Mouse (Mus musculus): ENCODE data around the gene Eme2. TPM values are rescaled to one million over a fixed set of nuclear protein-coding genes. Genes with fewer than 3 reads are reported as not detected.

The Eme2 gene
- total RNA-seq, 1 experiment from 2014 or later, result 36.7 TPM

- DNase-seq, result no peak
Observed at GRCm38 (mm10) chr17:24896993-24897269, 2.0 kb upstream of the Eme2 start.

DNA sequence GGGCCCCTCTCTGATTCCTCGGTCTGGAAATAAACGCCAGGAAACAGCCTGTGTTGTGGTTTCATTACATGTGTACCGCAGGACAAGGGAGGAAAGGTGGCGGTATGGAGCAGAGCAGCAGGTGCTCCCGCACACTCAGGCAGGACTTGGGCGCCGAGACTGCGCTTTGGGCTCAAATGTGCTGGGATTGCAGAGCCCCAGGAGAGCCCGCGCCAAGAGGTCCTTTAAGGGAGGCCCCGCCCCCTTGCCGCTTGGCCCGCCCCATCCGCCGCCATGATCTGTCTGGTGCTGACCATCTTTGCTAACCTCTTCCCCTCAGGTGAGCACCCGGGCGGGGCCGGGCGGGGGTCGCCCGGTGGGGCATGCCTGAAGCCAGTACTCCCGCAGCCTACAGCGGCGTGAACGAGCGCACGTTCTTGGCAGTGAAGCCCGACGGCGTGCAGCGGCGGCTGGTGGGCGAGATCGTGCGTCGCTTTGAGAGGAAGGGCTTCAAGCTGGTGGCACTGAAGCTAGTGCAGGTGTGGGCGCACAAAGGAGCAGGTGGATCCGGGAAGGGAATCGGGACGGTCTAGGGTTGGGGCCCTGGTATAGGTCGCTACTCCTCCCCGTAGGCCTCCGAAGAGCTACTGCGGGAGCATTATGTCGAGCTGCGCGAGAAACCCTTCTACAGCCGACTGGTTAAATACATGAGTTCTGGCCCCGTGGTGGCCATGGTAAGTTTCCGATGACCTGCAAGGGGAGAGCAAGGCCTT is 1.5 kb upstream of the Eme2 start, which contains the start of gene Nme3:
TSS of gene Nme3 (plus strand) at position 260 of the 752 bp plus-strand sequence.
- DNase-seq, result peak; percentile 91

DNA sequence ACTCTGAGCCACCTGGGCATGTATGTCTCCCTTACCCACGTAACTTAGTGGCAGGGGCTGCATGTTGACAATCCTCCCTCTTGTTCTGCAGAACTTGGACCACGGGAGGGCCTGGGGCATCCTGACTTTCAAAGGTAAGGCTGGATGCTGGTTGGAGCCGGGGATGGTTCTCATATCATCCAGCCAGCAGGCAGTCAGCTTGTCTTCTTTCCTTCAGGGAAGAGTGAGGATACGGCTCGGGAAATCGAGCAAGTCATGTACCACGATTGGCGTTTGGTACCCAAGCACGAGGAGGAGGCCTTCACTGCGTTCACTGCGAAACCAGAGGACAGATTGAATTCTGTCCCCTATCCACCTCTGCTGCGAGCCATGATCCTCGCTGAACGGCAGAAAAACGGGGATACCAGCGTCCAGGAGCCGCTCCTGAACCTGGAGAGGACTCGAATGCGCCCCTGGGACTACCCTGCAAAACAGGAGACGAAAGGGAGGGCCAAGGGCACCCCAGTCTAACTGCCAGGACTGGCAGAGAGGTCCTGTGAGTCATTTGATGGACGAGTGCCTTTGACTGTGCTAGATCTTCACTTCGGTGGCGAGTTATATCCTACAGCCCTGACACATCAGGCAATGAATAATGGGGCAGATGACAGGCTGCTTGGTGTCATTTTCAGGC is 819 bp upstream of the Eme2 start:
- DNase-seq, result peak; percentile 82

DNA sequence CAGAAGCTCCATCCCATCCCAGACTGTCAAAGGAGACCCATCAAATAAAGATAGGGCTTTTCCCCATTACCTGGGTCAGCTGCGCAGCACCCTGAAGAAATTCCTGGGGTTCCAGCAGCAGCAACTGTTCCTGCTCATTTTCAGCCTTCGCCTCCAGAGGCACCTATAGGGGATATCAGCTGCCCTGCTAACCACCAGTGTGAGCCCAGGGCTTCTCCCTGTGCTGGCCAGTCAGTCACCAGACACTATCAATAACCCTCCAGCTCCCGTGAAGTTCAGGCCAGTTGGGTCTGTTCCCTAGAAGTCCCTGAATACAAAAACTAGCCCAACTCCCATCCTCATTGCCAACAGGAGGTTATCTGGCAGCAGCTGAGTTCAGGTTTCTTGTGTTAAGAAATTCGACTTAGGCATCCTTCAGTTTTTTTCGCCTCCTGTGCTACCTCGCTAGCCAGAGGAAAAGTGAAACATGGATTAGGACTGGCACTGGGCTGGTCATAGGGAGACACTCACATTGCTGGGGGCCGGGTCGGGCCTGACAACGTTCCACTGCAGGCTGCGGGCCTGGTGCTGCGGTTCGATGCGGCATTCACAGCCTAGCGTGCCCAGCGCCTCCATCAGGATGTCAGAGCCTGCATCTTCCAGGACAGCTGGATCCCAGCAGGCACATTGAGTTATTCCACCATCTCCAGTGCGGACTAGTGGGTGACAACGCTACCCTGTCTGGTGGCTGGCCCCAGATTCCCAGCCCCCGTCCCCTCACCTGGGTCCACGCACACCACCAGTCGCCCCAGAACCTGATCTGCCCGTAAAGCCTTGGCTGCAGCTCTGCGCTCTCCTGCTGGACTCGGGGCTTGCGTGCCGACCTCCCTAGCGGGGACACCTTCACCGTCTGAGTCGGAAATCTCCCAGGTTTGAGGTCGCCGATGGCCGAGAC is 559 bp downstream of the Eme2 start:
- DNase-seq, result peak; percentile 57

- DNase-seq, result no peak
Observed at GRCm38 (mm10) chr17:24893276-24893675, 1.6 kb downstream of the Eme2 start.

- DNase-seq, result no peak
Observed at GRCm38 (mm10) chr17:24892785-24893184, 2.1 kb downstream of the Eme2 start.

GRCm38 (mm10) chr17:24891321-24891720 is 3.6 kb downstream of the Eme2 start:
- DNase-seq, result peak; percentile 15

DNA sequence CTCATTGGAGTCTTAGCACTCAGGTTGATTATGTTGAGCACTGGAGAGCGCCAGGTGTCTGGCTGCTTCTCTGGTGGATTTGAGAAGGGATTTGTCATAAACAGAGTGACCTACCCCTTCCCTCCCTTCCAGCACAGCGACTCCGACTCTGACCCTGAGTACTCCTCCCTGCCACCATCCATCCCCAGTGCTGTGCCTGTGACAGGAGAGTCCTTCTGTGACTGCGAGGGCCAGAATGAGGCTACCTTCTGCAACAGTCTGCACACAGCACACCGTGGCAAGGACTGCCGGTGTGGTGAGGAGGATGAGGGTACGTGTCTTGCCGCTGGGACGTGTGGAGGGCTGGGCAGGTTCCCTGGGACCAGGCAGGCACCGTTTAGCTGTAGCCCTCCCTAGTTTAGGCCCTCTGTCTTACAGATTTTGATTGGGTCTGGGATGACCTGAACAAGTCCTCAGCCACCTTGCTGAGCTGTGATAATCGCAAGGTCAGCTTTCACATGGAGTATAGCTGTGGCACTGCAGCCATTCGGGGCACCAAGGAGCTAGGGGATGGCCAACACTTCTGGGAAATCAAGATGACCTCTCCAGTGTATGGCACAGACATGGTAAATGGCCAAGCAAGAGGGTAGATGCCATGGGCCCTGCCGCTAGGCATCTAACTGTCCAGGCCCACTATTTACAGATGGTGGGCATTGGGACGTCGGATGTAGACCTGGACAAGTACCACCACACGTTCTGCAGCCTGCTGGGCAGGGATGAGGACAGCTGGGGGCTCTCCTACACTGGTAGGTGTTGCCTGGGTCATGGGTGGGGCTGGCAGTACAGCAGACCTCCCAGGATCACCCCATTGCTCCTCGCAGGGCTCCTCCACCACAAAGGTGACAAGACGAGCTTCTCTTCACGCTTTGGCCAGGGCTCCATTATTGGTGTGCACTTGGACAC is 4.5 kb downstream of the Eme2 start:
- peak; percentile 27 for DNase-seq

- no peak for DNase-seq
Observed at GRCm38 (mm10) chr17:24888862-24889261, 6.0 kb downstream of the Eme2 start.

DNA sequence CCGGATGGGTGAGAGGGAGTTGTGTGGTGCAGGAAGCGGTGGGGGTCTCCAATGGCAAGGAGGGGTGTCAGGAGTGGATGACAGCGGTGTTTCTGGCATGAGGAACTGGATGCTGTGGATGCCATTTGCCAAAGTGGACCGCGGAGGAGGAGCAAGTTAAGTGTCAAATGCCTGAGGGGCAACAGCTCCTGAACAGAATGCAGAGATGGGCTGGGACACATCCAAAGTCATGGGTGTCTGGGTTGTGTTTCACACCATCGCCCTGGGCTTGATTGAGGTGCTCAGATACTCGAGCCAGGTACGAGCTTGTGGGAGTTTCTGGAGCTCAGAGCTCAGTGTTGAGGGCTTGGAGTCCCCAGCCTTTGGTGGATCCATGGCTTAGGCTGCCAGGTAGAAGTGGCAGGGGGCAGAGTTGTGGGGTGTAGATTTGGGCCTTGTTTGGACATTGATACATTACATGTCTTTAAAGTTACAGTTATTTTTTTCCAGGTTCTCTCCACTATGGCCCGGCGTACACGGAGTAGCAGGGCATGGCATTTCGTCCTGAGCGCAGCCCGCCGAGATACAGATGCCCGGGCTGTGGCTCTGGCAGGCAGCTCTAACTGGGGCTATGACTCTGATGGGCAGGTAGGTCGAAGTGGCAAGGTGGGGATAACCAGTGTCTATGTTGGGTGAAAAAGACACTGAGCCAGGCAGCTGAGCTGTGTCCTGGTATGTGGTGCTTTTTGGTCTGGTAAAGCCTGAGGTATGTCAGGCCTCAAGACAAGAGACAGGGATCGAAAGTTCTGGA is 7.4 kb downstream of the Eme2 start:
- DNase-seq, result peak; percentile 26

- no peak for DNase-seq
Observed at GRCm38 (mm10) chr17:24886932-24887271, 8.0 kb downstream of the Eme2 start.

GRCm38 (mm10) chr17:24886134-24886931 is 8.6 kb downstream of the Eme2 start, which contains the start of the genes Nubp2 and Spsb3:
Nubp2 (minus strand) TSS chr17:24886349.
Spsb3 (plus strand) TSS chr17:24886643.
- peak; percentile 99 for DNase-seq

DNA sequence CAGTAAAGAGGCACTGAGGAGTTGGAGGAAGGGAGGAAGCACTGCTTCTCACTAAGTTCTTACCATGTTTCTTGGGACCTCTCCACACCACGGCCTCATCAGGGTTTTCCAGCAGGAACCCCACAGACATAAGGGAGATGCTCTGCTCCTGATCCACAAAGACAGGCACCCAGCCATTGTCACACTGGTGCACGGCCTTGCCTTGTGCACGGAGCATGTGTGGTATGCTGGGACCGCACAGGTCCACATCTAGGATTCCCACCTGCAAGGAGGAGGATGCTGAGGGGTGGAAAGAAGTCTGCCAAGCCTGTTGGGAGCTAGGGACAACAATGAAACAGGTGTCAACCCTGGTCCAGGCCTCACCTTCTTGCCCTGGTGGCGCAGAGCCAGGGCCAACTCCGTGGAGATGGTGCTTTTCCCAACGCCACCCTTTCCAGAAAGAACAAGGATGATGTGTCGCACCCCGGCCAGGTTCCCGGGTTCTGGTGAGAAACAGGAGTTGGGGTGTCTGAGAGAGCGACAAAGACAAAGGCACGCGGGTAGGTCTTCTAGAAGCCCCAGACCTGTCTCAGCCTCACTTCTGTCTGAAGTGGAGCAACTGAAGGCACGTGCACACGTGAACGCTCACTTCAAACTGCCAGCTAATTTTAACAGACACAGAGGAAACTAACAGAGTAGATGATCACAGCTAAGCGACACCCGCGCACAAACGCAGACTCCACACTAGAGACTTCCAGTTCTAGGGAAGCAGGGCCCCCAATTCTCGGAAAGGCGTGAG is 9.3 kb downstream of the Eme2 start:
- DNase-seq, result no peak

GRCm38 (mm10) chr17:24884391-24884790 is 10.5 kb downstream of the Eme2 start:
- no peak for DNase-seq

DNA sequence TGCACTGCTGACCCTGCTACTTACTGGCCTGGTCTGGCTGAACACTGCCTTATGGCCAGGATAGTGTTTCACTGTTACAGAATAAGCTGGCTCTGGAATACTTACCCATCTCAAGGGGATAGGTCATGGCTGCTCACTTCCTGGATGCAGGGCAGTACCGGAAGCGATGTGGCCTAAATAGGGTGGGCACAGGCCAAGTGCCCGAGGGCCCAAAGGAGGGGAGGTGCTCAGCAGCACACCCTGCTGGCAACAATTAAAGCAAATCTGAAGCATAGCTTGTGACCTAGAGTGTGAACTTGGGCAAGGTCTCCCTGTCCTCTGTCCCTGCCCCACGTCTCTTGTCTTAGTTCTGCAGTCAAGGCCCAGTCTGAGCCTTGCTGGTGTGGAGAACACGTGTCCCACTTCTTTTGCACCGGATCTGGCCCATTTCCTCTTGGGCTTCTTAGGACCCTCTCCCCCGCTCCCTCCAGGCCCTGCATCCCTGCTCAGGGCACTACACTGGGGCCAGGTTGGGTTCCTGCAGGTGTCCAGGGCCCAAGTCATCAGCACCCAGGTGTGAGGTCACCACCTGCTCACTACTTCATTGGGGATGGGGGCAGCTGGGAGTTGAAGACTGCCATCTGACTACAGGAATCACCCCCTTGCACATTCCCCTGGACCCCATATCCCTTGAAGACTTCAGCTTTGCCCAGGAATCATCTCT is 13.0 kb downstream of the Eme2 start:
- DNase-seq, result peak; percentile 70

DNA sequence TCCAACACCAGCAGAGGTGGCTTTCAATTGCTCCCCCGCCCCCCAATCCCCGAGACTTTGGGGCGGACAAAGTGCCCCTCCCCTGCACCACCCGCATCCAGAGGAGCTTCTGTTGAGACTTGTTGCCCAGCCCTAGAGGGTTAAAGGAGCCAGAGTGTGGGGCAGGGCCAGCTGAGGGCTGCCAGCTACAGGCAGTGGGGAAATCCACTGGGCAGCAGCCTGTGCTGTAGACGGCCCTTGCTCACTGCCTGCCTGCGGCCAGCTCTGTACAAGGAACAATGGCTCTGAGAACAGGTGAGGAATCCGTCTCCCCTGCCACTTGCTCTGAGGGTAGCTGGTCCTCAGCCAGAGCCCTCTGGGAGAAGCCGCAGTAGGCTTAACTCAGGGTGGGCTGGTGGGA is 16.4 kb downstream of the Eme2 start:
- DNase-seq, result peak; percentile 61

- peak; percentile 78 for DNase-seq
Observed at GRCm38 (mm10) chr17:24878117-24878397, 16.8 kb downstream of the Eme2 start.

GRCm38 (mm10) chr17:24877336-24878116 is 17.4 kb downstream of the Eme2 start:
- peak; percentile 57 for DNase-seq

Data from adrenal gland, postnatal 14 days (tissue).